Mouse (Mus musculus) urinary bladder, adult 18-20 months (tissue): ENCODE results near the gene Rab3il1.

Experiments used
- DNase-seq, 2 experiments: peaks; one replicate each; pipeline ENCODE4 v3.0.0; 2022; ENCODE audit warnings: low spot score in 2 of 2, mixed read lengths in 2 of 2

The Rab3il1 gene

GRCm38 (mm10) chr19:10059911-10060567 is 58.6 kb downstream of the Rab3il1 start:
- peak; percentile 26 to 79 for DNase-seq

GRCm38 (mm10) chr19:10060783-10061590 is 59.5 kb downstream of the Rab3il1 start:
- DNase-seq = no peak

GRCm38 (mm10) chr19:10061624-10062023 is 60.2 kb downstream of the Rab3il1 start:
- no peak for DNase-seq

GRCm38 (mm10) chr19:10062292-10062691 is 60.8 kb downstream of the Rab3il1 start:
- no peak for DNase-seq

GRCm38 (mm10) chr19:10062862-10063261 is 61.4 kb downstream of the Rab3il1 start:
- no peak for DNase-seq

- DNase-seq = no peak
Measured at GRCm38 (mm10) chr19:10064173-10065012, 62.9 kb downstream of the Rab3il1 start.

- DNase-seq = no peak
Measured at GRCm38 (mm10) chr19:10065465-10066188, 64.2 kb downstream of the Rab3il1 start.

GRCm38 (mm10) chr19:10066189-10066500 is 64.7 kb downstream of the Rab3il1 start:
- DNase-seq = no peak

- DNase-seq = no peak
Measured at GRCm38 (mm10) chr19:10066502-10066901, 65.0 kb downstream of the Rab3il1 start.

- no peak for DNase-seq
Measured at GRCm38 (mm10) chr19:10067701-10068100, 66.2 kb downstream of the Rab3il1 start.

- DNase-seq = no peak
Measured at GRCm38 (mm10) chr19:10070186-10070980, 68.9 kb downstream of the Rab3il1 start.

- DNase-seq = no peak
Measured at GRCm38 (mm10) chr19:10071166-10071565, 69.7 kb downstream of the Rab3il1 start.

GRCm38 (mm10) chr19:10071892-10072291 is 70.4 kb downstream of the Rab3il1 start:
- no peak for DNase-seq

- DNase-seq = no peak
Measured at GRCm38 (mm10) chr19:10073145-10073544, 71.7 kb downstream of the Rab3il1 start.

- no peak for DNase-seq
Measured at GRCm38 (mm10) chr19:10078392-10078791, 76.9 kb downstream of the Rab3il1 start.

- DNase-seq = no peak
Measured at GRCm38 (mm10) chr19:10080384-10080783, 78.9 kb downstream of the Rab3il1 start.

GRCm38 (mm10) chr19:10082105-10082504 is 80.6 kb downstream of the Rab3il1 start:
- DNase-seq = no peak

- DNase-seq = no peak
Measured at GRCm38 (mm10) chr19:10085454-10085853, 84.0 kb downstream of the Rab3il1 start.

GRCm38 (mm10) chr19:10086976-10087375 is 85.5 kb downstream of the Rab3il1 start:
- no peak for DNase-seq
